Mouse (Mus musculus): ENCODE data around the gene Tbc1d8.

Gene Tbc1d8

GRCm38 (mm10) chr1:39478896-39479200, 293 bp upstream of the Tbc1d8 start:
- DNase-seq (ENCODE audit: low spot score), result no peak

- DNase-seq (ENCODE audit: low spot score), result no peak
Measured at GRCm38 (mm10) chr1:39477064-39477463, 1.5 kb downstream of the Tbc1d8 start.

GRCm38 (mm10) chr1:39476341-39476740, 2.2 kb downstream of the Tbc1d8 start:
- DNase-seq (ENCODE audit: low spot score), result no peak

- DNase-seq (ENCODE audit: low spot score), result no peak
Measured at GRCm38 (mm10) chr1:39474516-39474915, 4.0 kb downstream of the Tbc1d8 start.

GRCm38 (mm10) chr1:39471298-39471902, 7.2 kb downstream of the Tbc1d8 start:
- no peak for DNase-seq (ENCODE audit: low spot score)

GRCm38 (mm10) chr1:39468982-39469381, 9.6 kb downstream of the Tbc1d8 start:
- no peak for DNase-seq (ENCODE audit: low spot score)

- DNase-seq (ENCODE audit: low spot score), result no peak
Measured at GRCm38 (mm10) chr1:39466526-39466925, 12.0 kb downstream of the Tbc1d8 start.

GRCm38 (mm10) chr1:39464760-39465159, 13.8 kb downstream of the Tbc1d8 start:
- no peak for DNase-seq (ENCODE audit: low spot score)

- no peak for DNase-seq (ENCODE audit: low spot score)
Measured at GRCm38 (mm10) chr1:39462937-39463444, 15.6 kb downstream of the Tbc1d8 start.

- no peak for DNase-seq (ENCODE audit: low spot score)
Measured at GRCm38 (mm10) chr1:39462036-39462435, 16.5 kb downstream of the Tbc1d8 start.

GRCm38 (mm10) chr1:39460495-39460894, 18.1 kb downstream of the Tbc1d8 start:
- no peak for DNase-seq (ENCODE audit: low spot score)

GRCm38 (mm10) chr1:39457887-39458874, 20.4 kb downstream of the Tbc1d8 start:
- DNase-seq (ENCODE audit: low spot score), result no peak

GRCm38 (mm10) chr1:39456421-39456853, 22.1 kb downstream of the Tbc1d8 start:
- DNase-seq (ENCODE audit: low spot score), result no peak

GRCm38 (mm10) chr1:39455350-39456023, 23.1 kb downstream of the Tbc1d8 start:
- no peak for DNase-seq (ENCODE audit: low spot score)

- DNase-seq (ENCODE audit: low spot score), result no peak
Measured at GRCm38 (mm10) chr1:39454783-39455175, 23.8 kb downstream of the Tbc1d8 start.

GRCm38 (mm10) chr1:39454108-39454782, 24.3 kb downstream of the Tbc1d8 start:
- DNase-seq (ENCODE audit: low spot score), result no peak

GRCm38 (mm10) chr1:39452203-39452602, 26.4 kb downstream of the Tbc1d8 start:
- DNase-seq (ENCODE audit: low spot score), result no peak

GRCm38 (mm10) chr1:39450069-39450728, 28.4 kb downstream of the Tbc1d8 start:
- no peak for DNase-seq (ENCODE audit: low spot score)

GRCm38 (mm10) chr1:39449251-39449790, 29.2 kb downstream of the Tbc1d8 start:
- no peak for DNase-seq (ENCODE audit: low spot score)

GRCm38 (mm10) chr1:39448819-39449218, 29.7 kb downstream of the Tbc1d8 start:
- DNase-seq (ENCODE audit: low spot score), result no peak

GRCm38 (mm10) chr1:39448238-39448637, 30.3 kb downstream of the Tbc1d8 start:
- DNase-seq (ENCODE audit: low spot score), result no peak
